Mouse (Mus musculus) hindbrain, postnatal 0 days (tissue): ENCODE data around the gene B3gnt6. TPM values are rescaled to one million over a fixed set of nuclear protein-coding genes. Genes with fewer than 3 reads are reported as not detected.
"Not testable (repeated sequence)": the region's sequence is repeated elsewhere in the genome, so short reads cannot be mapped to it uniquely, and the experiment has no call there.

Experiments
- ATAC-seq: fragments of 200-750 bp; cut with Nextera tagmentation; 2 replicates; pipeline ENCODE4 v1.8.0; 2017; ENCODE audit warnings: mild to moderate bottlenecking, moderate TSS enrichment, moderate library complexity
- DNase-seq: peaks from one replicate; pipeline ENCODE4 v3.0.0-alpha.2; 2015; ENCODE audit warnings: low spot score
- H3K27ac ChIP-seq: fragments of 300-500 bp; sonication (generic); 2 replicates; pipeline ENCODE4 v1.5.1; 2014; ENCODE audit warnings: mild to moderate bottlenecking
- H3K27me3 ChIP-seq: fragments of 300-500 bp; sonication (generic); 2 replicates; pipeline ENCODE4 v1.6.1; 2014; ENCODE audit warnings: low read length, mixed read lengths; ENCODE audit not compliant: insufficient read depth
- H3K36me3 ChIP-seq: fragments of 300-500 bp; sonication (generic); 2 replicates; pipeline ENCODE4 v1.6.1; 2014; ENCODE audit warnings: low read length, mixed read lengths; ENCODE audit not compliant: insufficient read depth
- H3K4me1 ChIP-seq: fragments of 300-500 bp; sonication (generic); 2 replicates; pipeline ENCODE4 v1.6.1; 2014; ENCODE audit warnings: antibody characterized with exemption, low read length, mixed read lengths; ENCODE audit not compliant: insufficient read depth
- H3K4me2 ChIP-seq: fragments of 300-500 bp; sonication (generic); 2 replicates; pipeline ENCODE4 v1.6.1; 2014; ENCODE audit warnings: low read depth, mild to moderate bottlenecking, low read length, moderate library complexity, mixed read lengths
- H3K4me3 ChIP-seq: fragments of 300-500 bp; sonication (generic); 2 replicates; pipeline ENCODE4 v1.5.1; 2014; ENCODE audit warnings: low read length
- H3K9ac ChIP-seq: fragments of 300-500 bp; sonication (generic); replicated peaks from 2 replicates; pipeline ENCODE4 v1.6.1; 2014; ENCODE audit warnings: mild to moderate bottlenecking, low read length, moderate library complexity, mixed read lengths
- H3K9me3 ChIP-seq: fragments of 300-500 bp; sonication (generic); 2 replicates; pipeline ENCODE4 v1.6.1; 2016; ENCODE audit warnings: low read length, mixed read lengths
- CTCF ChIP-seq: IDR thresholded peaks from 2 replicates; pipeline ENCODE4 v1.5.1; 2016; ENCODE audit warnings: antibody characterized with exemption, control low read depth, low read depth
- WGBS: fragments of 180-500 bp; shearing (Covaris S2); extraction: QIAGEN DNeasy Blood & Tissue Kit; methylation state at CpG from one replicate; pipeline ENCODE4 v1.1.7; 2014; 5-methylcytosine and 5-hydroxymethylcytosine counted together
- polyA plus RNA-seq: library from polyadenylated mRNA; unstranded; fragments of >200 nt; fragmentation: Nextera tagmentation; extraction: Ambion mirVana; gene quantifications from 2 replicates; pipeline ENCODE4 v1.2.1, GENCODE M21; 2015
- total RNA-seq: library from RNA; depleted of rRNA; stranded (reverse); fragments of >200 nt; gene quantifications from 2 replicates; pipeline ENCODE4 v1.2.3, GENCODE M21; 2014

The B3gnt6 gene
- total and polyA plus RNA-seq, 2 experiments from 2014 or later, result 1.2 to 1.5 TPM

GRCm38 (mm10) chr7:98188680-98189079 is 10.6 kb downstream of the B3gnt6 start:
- ATAC-seq (no peak), DNase-seq (no peak)
- peaks cover 9% of the 10 kb centered on the region for H3K27me3 ChIP-seq
- no peak overlapping the region for H3K27ac ChIP-seq
- no peak for TF ChIP-seq CTCF
- no peaks in the 10 kb centered on the region for H3K9me3 ChIP-seq
- no peaks in the 10 kb centered on the region for H3K36me3 ChIP-seq
- H3K4me1 ChIP-seq, result no peaks in the 10 kb centered on the region
- no peak overlapping the region for H3K4me2 ChIP-seq
- H3K9ac ChIP-seq, result no peak overlapping the region
- 93% methylated on average over 2 of the region's 2 CpGs for WGBS
- H3K4me3 ChIP-seq, result no peak overlapping the region

GRCm38 (mm10) chr7:98188238-98188637 is 11.0 kb downstream of the B3gnt6 start:
- WGBS, result 88% methylated on average over 2 of the region's 2 CpGs
- DNase-seq, result no peak
- no peak overlapping the region for H3K4me3 ChIP-seq
- ATAC-seq, result no peak
- no peaks in the 10 kb centered on the region for H3K36me3 ChIP-seq
- H3K9me3 ChIP-seq, result no peaks in the 10 kb centered on the region
- no peak overlapping the region for H3K9ac ChIP-seq
- peaks cover 9% of the 10 kb centered on the region for H3K27me3 ChIP-seq
- no peak for TF ChIP-seq CTCF
- no peaks in the 10 kb centered on the region for H3K4me1 ChIP-seq
- H3K4me2 ChIP-seq, result no peak overlapping the region
- no peak overlapping the region for H3K27ac ChIP-seq

- H3K4me2 ChIP-seq, ATAC-seq, H3K4me3 ChIP-seq, H3K36me3 ChIP-seq, H3K9me3 ChIP-seq, DNase-seq, H3K9ac ChIP-seq, H3K4me1 ChIP-seq, H3K27me3 ChIP-seq: not testable (repeated sequence)
- WGBS, result 66% methylated on average over 3 of the region's 3 CpGs
- peak overlapping the region; percentile 66; the same call in 1 of the 2 replicates for H3K27ac ChIP-seq
These were observed 11.9 kb downstream of the B3gnt6 start for GRCm38 (mm10) chr7:98187332-98187731.

- no peaks in the 10 kb centered on the region for H3K27me3 ChIP-seq
- WGBS, result 19% methylated on average over 8 of the region's 8 CpGs
- H3K4me1 ChIP-seq, result no peaks in the 10 kb centered on the region
- H3K27ac ChIP-seq, result peak overlapping the region; percentile 66; the same call in 1 of the 2 replicates
- H3K9ac ChIP-seq, result no peak overlapping the region
- no peak overlapping the region for H3K4me3 ChIP-seq
- no peak overlapping the region for H3K4me2 ChIP-seq
- no peaks in the 10 kb centered on the region for H3K9me3 ChIP-seq
- DNase-seq (peak; percentile 62), ATAC-seq (peak; percentile 88)
- no peak for TF ChIP-seq CTCF
- H3K36me3 ChIP-seq, result no peaks in the 10 kb centered on the region
These were observed 12.6 kb downstream of the B3gnt6 start for GRCm38 (mm10) chr7:98186637-98187036.

- no peak for TF ChIP-seq CTCF
- H3K4me3 ChIP-seq, result no peak overlapping the region
- no peaks in the 10 kb centered on the region for H3K4me1 ChIP-seq
- no peaks in the 10 kb centered on the region for H3K36me3 ChIP-seq
- no peaks in the 10 kb centered on the region for H3K9me3 ChIP-seq
- 24% methylated on average over 6 of the region's 6 CpGs for WGBS
- H3K27me3 ChIP-seq, result no peaks in the 10 kb centered on the region
- H3K4me2 ChIP-seq, result 0 out of 2 replicates have a peak overlapping the region, but pooled peaks have one; percentile 18
- ATAC-seq (peak; percentile 87), DNase-seq (peak; percentile 71)
- H3K9ac ChIP-seq, result no peak overlapping the region
- H3K27ac ChIP-seq, result peak overlapping the region; percentile 65
These were observed 14.0 kb downstream of the B3gnt6 start for GRCm38 (mm10) chr7:98185326-98185725.

- no peak for TF ChIP-seq CTCF
- H3K27me3 ChIP-seq, result no peaks in the 10 kb centered on the region
- peaks cover 14% of the 10 kb centered on the region for H3K4me1 ChIP-seq
- peak; percentile 28 for ATAC-seq
- peak overlapping the region; percentile 58; the same call in 1 of the 2 replicates for H3K27ac ChIP-seq
- peak overlapping the region; percentile 87 for H3K4me2 ChIP-seq
- H3K4me3 ChIP-seq, result peak overlapping the region; percentile 88
- no peaks in the 10 kb centered on the region for H3K9me3 ChIP-seq
- WGBS, result 94% methylated on average over 5 of the region's 5 CpGs
- DNase-seq, result no peak
- H3K36me3 ChIP-seq, result no peaks in the 10 kb centered on the region
- H3K9ac ChIP-seq, result peak overlapping the region; percentile 79; the same call in 1 of the 2 replicates
These were observed 20.6 kb downstream of the B3gnt6 start for GRCm38 (mm10) chr7:98178560-98179231.

- ATAC-seq, result peak; percentile 92
- H3K4me1 ChIP-seq, result peaks cover 14% of the 10 kb centered on the region
- peak within 1 kb of the TSS; percentile 79 for H3K9ac ChIP-seq
- H3K4me3 ChIP-seq, result peak within 1 kb of the TSS; percentile 88
- peak within 1 kb of the TSS; percentile 58; the same call in 1 of the 2 replicates for H3K27ac ChIP-seq
- no peaks in the 10 kb centered on the region for H3K27me3 ChIP-seq
- H3K4me2 ChIP-seq, result peak within 1 kb of the TSS; percentile 87
- DNase-seq, result peak; percentile 85
- WGBS, result under 1% methylated on average over 39 of the region's 44 CpGs
- TF ChIP-seq CTCF, result peak; percentile 71
- no peaks in the 10 kb centered on the region for H3K36me3 ChIP-seq
- H3K9me3 ChIP-seq, result no peaks in the 10 kb centered on the region
These were observed 21.2 kb downstream of the B3gnt6 start, which contains the start of gene Capn5 for GRCm38 (mm10) chr7:98177929-98178559. Gene Capn5, minus strand, starts transcription at chr7:98178274.
